Mouse (Mus musculus) megakaryocyte progenitor cell, adult 5-6 weeks (primary cell): Measurements from ENCODE around the gene Akr1c18. TPM values are rescaled to one million over a fixed set of nuclear protein-coding genes. Genes with fewer than 3 reads are reported as not detected.

Experiments
- ATAC-seq: replicated peaks from 2 replicates; pipeline ENCODE4 v1.8.0; 2016; ENCODE audit warnings: mild to moderate bottlenecking, moderate TSS enrichment, inconsistent platforms; ENCODE audit not compliant: poor library complexity
- total RNA-seq, 2 experiments: library from RNA; stranded (forward) in 1 of 2; stranded (reverse) in 1 of 2; fragments of 157-497, 149-512 nt in 1 of 2; fragments of 200-1000 nt in 1 of 2; gene quantifications; 2 replicates each; pipeline versions ENCODE4 v1.2.3 to v1.2.4; 2015 to 2017

The Akr1c18 gene
- total RNA-seq, 2 experiments from 2014 or later, result 0.33 TPM; not detected in 1

- peak; percentile 98 for ATAC-seq
Measured at GRCm38 (mm10) chr13:4110281-4111188, 39.9 kb downstream of the Akr1c18 start.

- no peak for ATAC-seq
Measured at GRCm38 (mm10) chr13:4102721-4103120, 47.7 kb downstream of the Akr1c18 start.

- no peak for ATAC-seq
Measured at GRCm38 (mm10) chr13:4101691-4102090, 48.8 kb downstream of the Akr1c18 start.

Other genes starting within 250 kb of the Akr1c18 start
- 34.2 and 37.4 TPM in 2 replicates for gene Net1, start 232.4 kb downstream of the Akr1c18 start, total RNA-seq (2015)
- gene Net1, start 232.4 kb downstream of the Akr1c18 start, total RNA-seq (2017), result 83.5 and 102 TPM in 2 replicates
- not detected in 2 replicates for gene Tubal3, start 232.4 kb downstream of the Akr1c18 start, total RNA-seq (2015)
- gene Tubal3, start 232.4 kb downstream of the Akr1c18 start, total RNA-seq (2017), result not detected in 2 replicates
- gene Ucn3, start 205.3 kb downstream of the Akr1c18 start, total RNA-seq (2015), result not detected in 2 replicates
- gene Ucn3, start 205.3 kb downstream of the Akr1c18 start, total RNA-seq (2017), result not detected in 2 replicates
- gene Akr1c14, start 101.6 kb downstream of the Akr1c18 start, total RNA-seq (2015), result not detected in 2 replicates
- 0.30 TPM in 1 of 2 replicates, not detected in the other for gene Akr1c14, start 101.6 kb downstream of the Akr1c18 start, total RNA-seq (2017)
- 26.9 and 33.9 TPM in 2 replicates for gene Akr1c13, start 40.5 kb upstream of the Akr1c18 start, total RNA-seq (2015)
- 28.5 and 32.8 TPM in 2 replicates for gene Akr1c13, start 40.5 kb upstream of the Akr1c18 start, total RNA-seq (2017)
- not detected in 2 replicates for gene Akr1c19, start 78.0 kb upstream of the Akr1c18 start, total RNA-seq (2015)
- gene Akr1c19, start 78.0 kb upstream of the Akr1c18 start, total RNA-seq (2017), result not detected in 2 replicates
- gene Akr1c12, start 128.8 kb upstream of the Akr1c18 start, total RNA-seq (2015), result 2.0 and 5.1 TPM in 2 replicates
- gene Akr1c12, start 128.8 kb upstream of the Akr1c18 start, total RNA-seq (2017), result 1.0 and 1.7 TPM in 2 replicates